Mouse (Mus musculus): ENCODE results near the gene Kdm4b.

GRCm38 (mm10) chr17:56308088-56308487 is 17.8 kb upstream of the Kdm4b start:
- TF ChIP-seq POLR2A (IDR thresholded peaks at IDR 0.05; ENCODE audit: insufficient read depth, low read length) (no peak), CTCF (IDR thresholded peaks at IDR 0.05; ENCODE audit: low read depth, low read length) (no peak), EP300 (IDR thresholded peaks at IDR 0.05; ENCODE audit: insufficient read depth, low read depth, low read length) (no peak)

All from ES-Bruce4 (cell line).